Mouse (Mus musculus) heart, postnatal 36 days (tissue): Measurements from ENCODE around the gene Lrrc30. TPM values are rescaled to one million over a fixed set of nuclear protein-coding genes. Genes with fewer than 3 reads are reported as not detected.

Experiments used
- DNase-seq, 2 experiments: peaks; one replicate each; pipeline ENCODE4 v3.0.0; 2021 to 2022
- intact Hi-C: fragments of 180-260 bp; cut with DNase I; formaldehyde crosslinking; loops from one replicate; pipeline ENCODE4 v1.15.1; 2025
- total RNA-seq, 2 experiments: library from RNA; stranded (reverse); gene quantifications; 2 replicates each; pipeline ENCODE4 v1.2.3; 2021

Lrrc30 gene
- total RNA-seq, 2 experiments from 2014 or later, result 0.28 to 0.68 TPM

- intact Hi-C loops, result loop anchor here (1.0 to 10.0 kb wide), 7 partner anchors 67 to 1008 kb away; partner anchors contain the start of gene Ptprm
Measured at GRCm38 (mm10) chr17:67584937-67585579, 47.5 kb downstream of the Lrrc30 start.

GRCm38 (mm10) chr17:67584533-67584932, 48.0 kb downstream of the Lrrc30 start:
- intact Hi-C loops, result loop anchor here (2.0 to 10.0 kb wide), 4 partner anchors 112 to 1008 kb away; no protein-coding TSS in a partner anchor

More at GRCm38 (mm10) chr17:67584937-67585579, 47.5 kb downstream of the Lrrc30 start:
- peak; percentile 82 to 86 for DNase-seq

GRCm38 (mm10) chr17:67583422-67583821, 49.1 kb downstream of the Lrrc30 start:
- no peak for DNase-seq
- intact Hi-C loops, result loop anchor here (1.0 to 10.0 kb wide), 2 partner anchors 233 to 409 kb away; no protein-coding TSS in a partner anchor

More at GRCm38 (mm10) chr17:67584533-67584932, 48.0 kb downstream of the Lrrc30 start:
- DNase-seq, result no peak

GRCm38 (mm10) chr17:67582681-67583356, 49.7 kb downstream of the Lrrc30 start:
- no peak for DNase-seq
- intact Hi-C loops, result loop anchor here (1.0 to 10.0 kb wide), 2 partner anchors 233 to 408 kb away; no protein-coding TSS in a partner anchor

- no peak for DNase-seq
- intact Hi-C loops, result loop anchor here (10.0 kb wide), 1 partner anchor 407 kb away; no protein-coding TSS in a partner anchor
Measured at GRCm38 (mm10) chr17:67581839-67582238, 50.7 kb downstream of the Lrrc30 start.

Other genes with a start within 250 kb of the Lrrc30 start
- under 1 TPM; 0.42 to 0.84 TPM for gene Lama1, start 64.5 kb upstream of the Lrrc30 start, total RNA-seq